Mouse (Mus musculus) adrenal gland, adult 2 months (tissue): ENCODE results near the gene H2afy. TPM values are rescaled to one million over a fixed set of nuclear protein-coding genes. Genes with fewer than 3 reads are reported as not detected.
A peak's percentile ranks its signal among the peaks of the same experiment; 100 is the strongest.

ENCODE experiments used
- DNase-seq: peaks from one replicate; pipeline ENCODE4 v3.0.0; 2021
- long read RNA-seq: library from polyadenylated mRNA; stranded (forward); transcript quantifications from one replicate; pipeline ENCODE4 v2.0.0, GENCODE M21; 2021
- polyA plus RNA-seq: library from polyadenylated mRNA; depleted of rRNA; stranded (reverse); fragments of >200 nt; gene quantifications from 2 replicates; pipeline ENCODE4 v1.2.3, GENCODE M21; 2012; rRNA removed
- total RNA-seq, 2 experiments: library from RNA; stranded (reverse); gene quantifications; 2 replicates each; pipeline ENCODE4 v1.2.3; 2021

Gene H2afy
- total RNA-seq (100 to 1,000 TPM; 123 to 138 TPM), polyA plus RNA-seq (127 and 140 TPM in 2 replicates)
- long read RNA-seq, transcript H2afy-202 (9 exons, 1,933 nt) = major isoform, 36 of 131 reads
- long read RNA-seq, transcript H2afy-201 (9 exons, 2,046 nt) = minor isoform, 19 of 131 reads
- long read RNA-seq, partial matches to known transcripts = 7 of 131 reads
- long read RNA-seq, other reads (novel, unspliced or antisense) = 66 of 131 reads

DNA sequence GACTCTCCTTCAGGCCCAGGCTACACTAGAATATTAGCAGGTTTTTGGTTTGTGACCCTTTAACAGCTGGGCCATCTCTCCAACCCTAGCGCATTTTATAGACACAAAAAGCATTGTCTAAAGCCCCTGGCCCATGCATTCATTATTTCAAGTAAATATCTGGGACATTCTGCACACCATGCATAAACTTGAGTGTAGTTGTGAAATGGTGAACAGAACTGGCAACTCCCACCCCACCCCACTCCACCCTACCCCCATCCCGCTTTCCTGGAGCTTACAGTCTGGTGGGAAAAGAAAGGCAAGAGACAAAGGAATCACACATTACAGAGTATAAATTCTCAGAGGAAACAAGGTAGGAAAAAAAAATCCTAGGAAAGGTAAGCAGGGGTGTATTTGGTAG lies at the start of gene H2afy:
TSS of gene H2afy (minus strand) at position 162 of the 400 bp plus-strand sequence.
- no peak for DNase-seq

DNA sequence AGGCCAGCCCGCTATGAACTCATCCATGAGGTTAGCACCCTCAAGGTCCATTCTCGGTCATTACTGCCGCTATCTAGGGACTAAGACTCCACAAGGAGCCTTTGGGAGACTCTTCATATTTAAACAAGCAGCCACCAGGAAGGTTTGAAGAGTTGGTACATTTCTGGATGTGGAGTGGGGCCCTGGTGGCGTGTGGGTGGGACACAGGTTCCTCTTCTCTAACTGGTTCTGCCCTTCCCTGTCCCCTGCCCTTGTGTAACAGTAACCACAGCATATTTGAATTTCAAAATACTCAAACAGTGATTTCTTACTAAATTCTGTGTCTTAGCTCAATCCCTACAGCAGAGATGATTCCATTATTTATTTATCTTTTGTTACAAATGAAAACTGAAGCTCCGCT lies 47.5 kb upstream of the H2afy start:
- no peak for DNase-seq

DNA sequence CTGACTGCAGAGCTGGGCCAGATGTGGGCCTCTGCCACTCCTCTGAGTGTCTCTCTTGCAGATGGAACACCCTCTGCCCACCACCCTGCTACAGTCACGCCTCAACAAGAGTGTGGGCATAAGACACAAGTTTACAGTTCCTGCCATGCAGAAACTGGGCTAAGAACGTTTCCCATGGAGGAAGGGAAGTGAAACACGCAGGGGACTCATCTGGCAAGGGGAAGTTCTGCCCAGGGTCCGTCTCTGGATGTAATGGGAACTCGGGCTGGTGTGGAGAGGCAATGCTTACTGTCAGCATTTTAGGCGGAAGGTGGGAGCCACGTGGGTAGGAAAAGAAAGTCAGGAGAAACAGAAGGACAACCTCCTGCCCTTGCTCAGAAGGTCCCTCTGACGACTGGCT lies 45.3 kb upstream of the H2afy start:
- no peak for DNase-seq

DNA sequence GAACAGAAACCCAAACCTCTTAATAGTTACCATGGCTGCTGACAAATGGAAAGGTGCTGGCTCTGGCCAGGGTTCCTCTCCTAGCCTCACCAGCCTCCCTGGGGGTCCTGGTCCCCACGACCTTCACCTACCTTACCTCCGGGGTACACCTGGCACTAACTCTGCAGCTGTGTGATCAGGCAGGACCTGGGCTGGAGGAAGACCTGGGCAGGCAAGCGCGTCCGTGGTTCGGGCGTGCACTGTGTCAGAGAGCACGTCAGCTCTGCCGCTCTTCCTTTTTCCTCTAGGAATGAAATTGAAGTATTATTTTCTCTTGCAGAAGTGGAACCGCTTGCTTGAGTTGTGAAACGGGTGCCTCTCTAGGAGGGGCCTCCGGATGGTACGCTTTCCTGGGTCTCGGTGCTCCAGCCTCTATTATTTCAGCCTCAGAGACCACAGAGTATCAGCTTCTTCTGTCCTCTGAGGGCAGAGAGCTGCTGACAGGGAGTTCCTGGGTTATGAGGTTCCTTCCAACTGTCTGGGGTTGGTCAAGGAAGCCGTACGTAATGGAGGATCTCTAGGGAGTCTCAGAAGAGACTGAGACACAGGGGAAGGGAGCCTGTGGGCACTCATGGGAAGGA lies 42.4 kb upstream of the H2afy start, which contains the start of gene Tifab:
TSS of gene Tifab (minus strand) at position 470 of the 620 bp plus-strand sequence.
- DNase-seq = no peak

DNA sequence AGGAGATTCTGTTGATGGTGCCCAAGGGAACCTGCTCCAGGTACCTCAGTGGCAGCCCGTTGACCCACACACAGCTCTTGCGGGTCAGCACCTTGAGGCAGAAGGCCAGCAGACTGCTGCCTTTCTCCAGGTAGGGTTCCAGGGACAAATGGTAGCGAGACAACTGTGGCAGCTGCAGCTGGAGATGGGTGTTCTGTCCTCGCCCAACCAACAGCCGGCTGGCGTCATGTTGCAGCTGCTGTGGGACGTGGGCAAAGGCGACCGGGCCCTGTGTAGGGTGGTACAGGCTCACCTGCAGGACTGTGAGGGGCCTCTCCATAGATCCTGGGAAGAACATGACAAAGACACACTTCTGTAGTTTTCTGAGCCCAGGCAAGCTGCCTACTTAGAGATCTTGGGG lies 40.1 kb upstream of the H2afy start:
- no peak for DNase-seq

DNA sequence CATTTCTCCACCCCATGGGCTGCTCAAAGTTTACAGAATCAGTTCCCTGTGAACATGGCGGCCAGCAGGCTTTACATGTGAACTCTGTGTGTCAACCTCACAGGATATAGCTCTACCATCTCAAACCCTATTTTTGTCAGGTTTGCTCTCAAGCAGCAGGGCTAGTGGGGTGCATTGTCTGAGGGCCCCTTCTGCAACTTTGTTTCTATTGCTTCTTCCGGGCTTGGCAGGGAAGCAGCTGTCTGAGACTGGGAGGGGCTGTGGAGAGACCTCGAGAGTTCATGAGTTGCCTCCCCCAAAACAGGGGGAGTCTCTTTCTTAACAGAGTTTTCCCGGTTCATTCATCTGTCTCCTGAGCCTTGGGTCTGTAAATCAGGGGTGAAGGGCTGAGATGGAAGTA lies 39.7 kb upstream of the H2afy start:
- DNase-seq = no peak

DNA sequence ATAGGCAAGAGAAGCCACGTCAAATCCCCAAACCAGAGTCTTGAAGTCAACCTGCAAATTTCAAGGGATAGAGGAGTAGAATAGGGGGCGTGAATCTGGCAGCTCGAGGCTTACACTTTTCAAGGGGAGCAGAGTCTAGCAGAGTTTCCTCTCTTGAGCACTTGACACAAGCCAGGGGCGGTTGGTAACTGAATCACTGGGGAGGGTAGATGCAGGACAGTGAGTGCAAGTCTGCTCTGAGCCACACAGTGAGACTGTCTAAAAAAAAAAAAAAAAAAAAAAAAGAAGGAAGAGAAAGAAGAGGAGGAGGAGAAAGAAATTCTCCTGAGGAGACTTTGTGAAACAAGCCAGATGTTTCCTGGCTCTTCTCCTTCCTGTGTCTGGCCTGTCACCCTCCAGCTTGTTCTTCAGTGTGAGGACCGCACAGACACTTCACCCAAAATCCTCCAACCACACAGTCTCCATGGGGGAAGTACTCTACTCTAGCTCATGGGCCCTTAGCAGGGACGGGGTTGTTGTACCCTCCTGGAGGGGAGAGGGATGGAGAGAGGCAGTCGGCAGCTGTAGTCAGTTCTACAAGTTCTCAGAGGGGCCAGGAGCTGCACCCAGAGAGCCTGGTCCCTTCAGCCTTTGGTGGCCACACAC lies 36.9 kb upstream of the H2afy start:
- DNase-seq = no peak

DNA sequence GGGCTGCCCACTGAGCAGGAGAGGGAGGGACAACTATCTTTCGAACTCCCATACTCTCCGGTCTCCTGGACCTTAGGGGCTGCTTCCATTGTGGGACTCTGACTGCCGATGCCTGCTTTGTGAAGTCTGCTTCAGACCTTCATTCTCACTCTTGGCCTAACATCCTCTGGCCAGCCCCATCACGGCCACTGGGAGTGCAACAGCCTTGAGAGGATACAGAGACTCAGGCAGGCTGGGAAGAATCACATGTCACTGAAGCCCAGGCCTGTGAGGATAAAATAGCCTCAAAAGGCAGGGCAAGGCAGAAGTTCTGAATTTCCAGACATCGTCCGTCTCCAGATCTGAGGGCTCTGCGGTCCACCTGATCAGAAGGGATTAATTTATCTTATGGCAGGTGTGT lies 35.9 kb upstream of the H2afy start:
- no peak for DNase-seq

DNA sequence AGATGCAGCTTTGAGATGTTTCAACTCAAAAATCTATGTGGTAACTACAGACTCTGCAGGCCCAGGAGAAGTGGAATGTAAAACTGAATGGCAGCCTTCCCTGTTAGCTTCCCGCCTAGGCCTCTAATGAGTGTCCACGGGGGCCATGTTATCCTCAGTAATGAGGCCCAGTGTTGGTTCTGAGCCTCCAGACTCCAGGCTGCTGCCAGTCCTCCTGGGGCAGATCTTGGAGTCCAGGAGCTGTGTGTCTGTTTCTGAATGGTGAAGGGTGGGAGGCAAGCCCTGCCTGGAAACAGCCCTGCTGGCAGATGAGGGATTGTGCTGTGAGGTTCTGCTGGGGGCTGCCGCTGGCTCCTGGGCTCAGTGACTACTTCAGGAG lies 32.2 kb upstream of the H2afy start:
- no peak for DNase-seq

DNA sequence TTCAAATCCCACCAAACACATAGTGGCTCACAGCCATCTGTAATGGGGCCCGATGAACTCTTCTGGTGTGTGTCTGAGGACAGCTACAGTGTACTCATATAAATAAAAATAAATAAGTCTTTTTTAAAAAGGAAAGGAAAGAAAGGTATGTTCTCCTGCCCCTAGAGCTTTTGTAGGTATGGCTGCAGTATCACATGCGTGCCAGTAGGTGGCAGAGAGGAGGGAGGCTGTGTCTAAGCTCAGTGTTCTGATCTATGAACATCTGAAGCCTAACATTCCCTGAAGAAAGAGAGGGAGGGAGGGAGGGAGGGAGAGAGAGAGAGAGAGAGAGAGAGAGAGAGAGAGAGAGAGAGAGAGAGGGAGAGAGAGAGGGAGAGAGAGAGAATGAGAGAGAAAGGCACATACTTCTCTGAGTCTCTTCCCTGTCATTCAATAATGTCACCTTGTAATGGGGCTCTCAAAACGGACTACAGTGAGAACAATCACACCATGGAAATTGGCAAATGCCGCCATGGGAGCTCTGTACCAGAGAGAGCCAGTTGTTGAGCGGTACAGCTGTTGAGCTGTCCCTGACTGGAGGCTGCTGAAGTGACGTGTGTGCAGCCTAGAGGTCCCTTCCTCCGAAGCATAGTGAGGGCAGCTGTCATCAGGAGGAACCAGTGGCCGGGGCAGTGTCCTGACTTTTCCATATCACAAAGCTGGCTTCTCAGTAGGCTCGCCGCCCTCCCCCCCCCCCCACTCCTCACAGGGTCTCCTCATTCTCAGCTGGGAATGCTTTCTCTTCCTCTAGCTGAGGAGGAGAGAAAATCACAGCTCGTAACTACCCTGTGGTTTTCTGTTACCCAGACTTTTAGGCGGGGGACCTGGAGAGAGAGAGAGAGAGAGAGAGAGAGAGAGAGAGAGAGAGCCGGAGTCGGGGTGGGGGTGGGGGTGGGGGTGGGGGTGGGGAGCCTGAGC lies 31.6 kb upstream of the H2afy start:
- DNase-seq = no peak

DNA sequence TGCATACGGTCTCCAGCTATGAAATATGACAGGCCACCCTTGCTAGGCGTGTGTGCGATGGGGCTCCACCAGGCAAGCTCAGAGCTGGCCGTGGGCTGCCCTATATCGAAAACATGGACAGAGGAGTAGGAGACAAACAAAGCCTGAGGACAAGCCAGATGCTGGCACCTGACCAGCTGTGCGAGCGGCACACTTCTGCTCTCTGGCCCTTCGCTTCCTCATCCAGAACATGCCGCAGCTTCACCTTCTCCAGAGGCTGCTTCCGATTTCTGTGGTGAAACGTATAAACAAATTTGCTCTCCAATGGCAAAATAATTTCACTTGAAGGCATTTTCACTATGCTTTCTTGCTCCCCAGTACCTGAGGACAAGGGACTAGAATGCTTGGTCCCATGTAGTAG lies 29.4 kb upstream of the H2afy start:
- DNase-seq = no peak

DNA sequence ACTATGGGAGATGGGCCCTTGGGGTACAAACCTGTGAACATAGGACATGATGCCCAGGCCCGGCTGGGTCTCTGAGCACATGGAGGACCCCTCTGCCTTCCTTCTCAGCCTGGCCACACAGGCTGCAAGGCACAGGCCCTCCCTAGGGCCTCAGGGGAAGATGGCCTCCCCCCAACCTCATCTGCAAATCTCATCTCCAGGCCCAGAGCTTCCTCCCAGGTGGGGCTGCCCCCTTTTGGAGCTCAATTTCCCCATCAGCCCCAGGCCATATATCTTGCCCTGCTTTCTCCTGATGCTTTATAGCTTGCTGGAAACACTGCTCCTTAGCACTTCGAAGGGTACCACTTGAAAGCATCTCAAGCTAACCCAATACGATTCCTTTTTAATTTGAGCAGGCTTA lies 28.2 kb upstream of the H2afy start:
- DNase-seq = no peak

DNA sequence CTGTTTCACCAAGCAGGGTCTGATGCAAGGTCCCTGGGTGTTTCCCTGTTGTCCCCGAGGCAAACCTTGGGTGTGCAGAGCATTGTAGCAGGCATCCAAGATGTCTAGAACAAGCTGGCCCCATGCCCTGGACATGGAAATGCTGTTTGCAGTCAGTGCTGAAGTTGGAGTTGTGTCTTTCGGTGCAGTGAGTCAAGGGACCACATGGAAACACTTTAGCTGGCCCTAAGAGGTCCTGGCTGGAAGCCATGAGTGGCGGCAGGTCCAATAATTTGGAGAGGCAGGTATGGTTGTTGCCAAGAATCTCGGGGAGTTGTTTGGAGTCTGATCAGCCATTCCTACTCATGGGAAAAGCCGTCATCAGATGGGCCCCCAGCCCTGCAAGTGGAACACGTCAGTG lies 27.6 kb upstream of the H2afy start:
- peak; percentile 19 for DNase-seq

DNA sequence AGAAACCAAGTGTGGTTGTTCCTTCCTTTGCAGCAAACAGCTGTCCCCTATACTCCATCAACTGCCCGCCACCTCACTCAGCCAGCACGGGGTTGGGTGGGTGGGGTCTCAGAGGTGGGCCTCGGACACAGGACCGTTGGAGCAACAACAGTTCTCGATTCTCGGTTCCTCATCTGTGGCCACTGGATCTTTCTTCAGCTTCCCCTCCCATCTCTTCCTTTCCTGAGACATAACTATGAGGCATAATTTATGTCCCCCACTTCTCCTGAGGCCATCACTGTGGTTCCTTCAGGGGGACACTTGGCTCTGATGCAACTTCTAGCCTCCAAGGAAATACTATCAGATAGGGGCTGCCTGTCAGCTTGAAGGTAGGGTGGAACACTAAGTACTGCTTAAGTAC lies 26.7 kb upstream of the H2afy start:
- no peak for DNase-seq

DNA sequence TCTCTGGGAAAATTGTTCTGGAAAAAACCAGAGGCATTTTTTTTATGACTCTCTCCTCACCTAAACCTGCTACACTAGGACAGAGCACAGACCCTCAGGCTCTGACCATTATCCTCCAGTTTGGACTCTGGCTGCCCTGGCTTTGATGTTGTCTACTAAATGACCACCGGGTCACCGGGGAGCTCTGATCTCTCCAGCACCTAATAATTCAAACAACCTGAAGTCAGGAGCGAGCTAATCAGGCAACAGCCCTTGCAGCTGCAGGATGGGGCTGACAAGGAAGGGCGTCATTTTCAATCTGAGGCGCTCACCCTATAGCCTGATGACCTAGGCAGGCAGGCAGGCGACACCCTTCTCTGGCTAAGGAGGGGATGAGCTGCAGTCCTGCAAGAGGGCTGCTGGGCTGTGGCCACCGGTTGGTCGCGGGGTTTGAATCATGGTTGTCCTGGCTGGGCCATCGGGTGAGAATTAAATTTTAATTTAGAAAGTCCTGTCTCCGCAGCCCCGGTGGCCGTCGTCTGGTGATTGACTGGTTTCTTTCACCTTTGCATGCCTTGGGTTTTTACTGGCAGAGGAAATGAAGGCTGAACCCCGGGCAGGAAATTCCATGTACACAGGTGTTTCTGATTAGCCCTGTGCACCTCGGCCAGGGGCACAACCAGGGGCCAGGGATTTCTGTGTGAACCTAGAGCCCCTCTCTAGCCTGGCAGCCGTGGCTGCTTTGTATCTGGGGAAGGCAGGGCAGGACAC lies 23.6 kb upstream of the H2afy start:
- no peak for DNase-seq

DNA sequence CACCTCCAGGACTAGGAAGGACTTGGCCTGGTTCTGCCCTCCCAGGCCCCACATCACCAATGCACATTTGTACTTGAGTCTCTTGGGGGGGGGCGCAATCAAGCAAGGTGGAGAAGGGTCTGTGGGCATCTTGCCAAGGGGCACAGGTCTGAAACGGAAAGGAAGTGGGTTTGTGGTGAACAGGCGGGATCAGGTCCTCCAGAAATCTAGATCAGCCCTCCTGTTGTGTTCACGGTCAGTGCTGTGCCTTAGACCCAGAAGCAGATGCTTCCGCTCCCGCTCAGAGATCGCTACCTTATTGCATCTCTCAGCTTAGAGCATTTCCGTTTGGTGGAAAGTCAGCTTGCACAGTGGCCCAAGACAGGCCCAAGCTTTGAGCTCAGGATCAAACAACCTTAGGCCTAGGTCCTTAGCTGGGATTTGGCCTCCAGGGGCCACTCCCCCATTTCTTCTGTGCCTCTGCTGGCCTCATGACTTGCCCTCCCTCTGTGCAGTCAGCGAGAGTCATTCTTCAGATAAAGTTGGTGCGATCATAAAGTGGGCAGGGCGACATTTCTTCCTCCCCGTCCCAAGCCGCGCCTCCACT lies 22.9 kb upstream of the H2afy start:
- DNase-seq = no peak

DNA sequence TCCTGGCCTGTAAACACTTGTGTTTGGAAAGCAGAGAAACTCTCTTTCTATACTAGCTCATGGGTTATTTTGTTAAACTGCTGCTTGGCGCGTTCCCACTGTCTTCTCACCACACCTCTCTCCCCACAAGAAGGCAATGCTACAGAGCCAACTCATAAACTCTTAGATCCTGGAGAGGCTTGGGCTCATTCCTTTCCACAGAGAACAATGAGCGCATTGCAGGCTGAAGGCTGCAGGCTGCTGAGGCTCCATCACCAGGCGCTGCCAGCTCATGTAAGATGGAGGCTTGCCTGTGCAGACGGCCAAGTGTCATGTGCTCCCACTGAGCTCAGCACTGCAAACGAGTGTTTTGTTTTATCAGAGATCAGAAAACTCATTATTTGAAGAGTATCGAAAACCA lies 19.5 kb upstream of the H2afy start:
- no peak for DNase-seq

DNA sequence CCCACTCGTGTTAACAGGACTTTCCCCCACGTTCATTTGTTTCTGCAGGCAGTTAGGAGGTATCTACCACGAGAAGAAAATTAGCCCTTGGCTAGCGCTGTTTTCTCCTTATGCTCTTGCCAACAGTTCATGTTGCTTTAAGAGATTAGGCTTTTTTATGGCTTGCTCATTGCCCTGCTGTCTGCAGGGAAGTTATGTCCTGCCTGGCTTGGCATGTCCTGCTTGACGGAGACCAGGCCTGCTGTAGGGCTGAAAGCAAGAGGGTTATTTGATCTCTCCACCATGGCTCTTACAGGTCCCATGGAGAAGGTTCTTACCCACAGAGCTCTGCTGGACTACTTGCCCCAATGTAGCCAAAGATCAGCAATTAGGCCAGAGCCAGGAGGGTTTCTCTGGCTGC lies 18.9 kb upstream of the H2afy start:
- DNase-seq = no peak

DNA sequence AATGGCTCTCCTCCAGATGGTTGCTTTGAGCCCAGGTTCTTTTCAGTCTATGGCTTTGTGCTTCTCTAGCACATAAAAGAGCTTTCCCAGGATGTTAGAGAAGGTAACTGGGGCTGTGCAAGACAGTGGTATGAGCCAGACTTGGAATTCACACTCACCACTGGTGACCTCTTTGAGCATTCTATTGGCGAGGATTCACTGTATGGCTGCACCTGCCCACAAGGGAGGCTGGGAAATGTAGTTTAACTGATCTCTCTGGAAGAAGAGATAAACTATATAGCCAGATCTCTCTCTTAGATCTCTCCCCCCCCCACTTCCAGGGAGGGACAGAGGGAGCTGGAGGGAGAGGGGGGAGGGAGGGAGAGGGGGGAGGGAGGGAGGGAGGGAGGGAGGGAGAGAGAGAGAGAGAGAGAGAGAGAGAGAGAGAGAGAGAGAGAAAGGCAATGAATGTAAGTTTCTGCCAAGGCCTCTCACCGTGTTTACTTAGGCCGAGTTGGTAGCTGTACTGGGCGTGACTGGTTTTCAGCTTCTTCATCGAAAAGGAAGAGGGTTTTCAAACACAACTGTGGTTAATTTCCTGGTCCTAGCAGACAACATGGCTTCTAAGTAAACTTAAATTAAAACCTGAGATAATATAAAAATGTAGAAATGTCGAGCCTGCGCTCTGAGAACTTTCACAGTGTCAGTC lies 16.8 kb upstream of the H2afy start:
- no peak for DNase-seq

DNA sequence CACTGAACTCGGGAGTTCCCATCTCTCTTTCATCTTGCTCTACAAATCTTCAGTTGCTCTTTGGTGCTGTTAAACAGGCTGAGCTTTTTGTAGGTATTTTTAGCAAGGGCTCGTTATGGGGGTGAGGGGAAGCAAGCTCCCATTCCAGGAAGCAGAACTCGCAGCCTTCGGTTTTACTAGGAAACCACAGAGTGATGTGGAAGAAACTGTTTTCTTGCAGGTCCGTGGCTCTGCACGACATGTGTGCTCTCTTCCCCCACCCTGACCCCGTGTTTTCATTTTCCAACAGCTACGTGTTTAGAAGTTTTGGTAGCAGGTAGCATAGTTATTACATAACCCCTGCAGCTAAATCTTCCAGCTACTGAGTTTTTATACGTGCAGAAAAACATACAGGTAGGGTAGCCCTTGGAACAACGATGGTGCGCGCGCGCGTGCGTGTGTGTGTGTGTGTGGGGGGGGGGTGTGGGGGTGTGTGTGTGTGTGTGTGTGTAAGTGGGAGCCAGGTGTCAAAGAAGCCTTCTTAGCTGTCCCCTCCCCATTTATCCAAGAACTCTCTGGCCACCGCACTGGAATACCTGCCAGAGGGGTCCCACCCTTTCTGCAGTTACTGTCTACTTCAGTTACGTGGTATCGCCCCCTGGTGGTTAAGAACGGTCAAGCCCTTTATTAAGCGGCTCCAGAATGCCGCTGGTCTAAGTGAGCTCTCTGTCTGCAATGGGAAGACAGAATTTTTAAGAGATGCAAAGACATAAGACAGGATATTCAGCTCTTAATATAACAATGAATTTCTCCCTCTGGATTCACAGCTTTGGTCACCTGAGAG lies 15.5 kb upstream of the H2afy start:
- peak; percentile 48 for DNase-seq
